Mouse (Mus musculus) MEL-GATA-1-ER (cell line): ENCODE measurements around the gene Chmp1a.
"Not testable (repeated sequence)": the region's sequence is repeated elsewhere in the genome, so short reads cannot be mapped to it uniquely, and the experiment has no call there.

ENCODE experiments used
- DNase-seq: peaks from one replicate; pipeline ENCODE4 v3.0.0-alpha.2; 2012; ENCODE audit warnings: low read depth; ENCODE audit errors: extremely low read depth

Gene Chmp1a

GRCm38 (mm10) chr8:123212321-123213117 lies at the start of gene Chmp1a, which contains the start of gene Spata33:
Gene Chmp1a (minus strand): TSS chr8:123212763.
Gene Spata33 (plus strand): TSS chr8:123212832.
- DNase-seq, result peak; percentile 55

GRCm38 (mm10) chr8:123257593-123257992 lies 45.0 kb upstream of the Chmp1a start:
- not testable (repeated sequence) for DNase-seq

- DNase-seq, result no peak
These were observed 44.6 kb upstream of the Chmp1a start for GRCm38 (mm10) chr8:123257114-123257513.

- peak; percentile 17 for DNase-seq
These were observed 42.6 kb upstream of the Chmp1a start for GRCm38 (mm10) chr8:123255170-123255569.

GRCm38 (mm10) chr8:123254099-123254885 lies 41.7 kb upstream of the Chmp1a start, which contains the start of the genes Zfp276 and Vps9d1:
Gene Zfp276 (plus strand): TSS chr8:123254195.
Gene Vps9d1 (minus strand): TSS chr8:123254348.
- DNase-seq, result peak; percentile 29

- DNase-seq, result peak; percentile 35
These were observed 41.0 kb upstream of the Chmp1a start for GRCm38 (mm10) chr8:123253451-123254098.

GRCm38 (mm10) chr8:123252925-123253324 lies 40.4 kb upstream of the Chmp1a start:
- DNase-seq, result peak; percentile 36

- DNase-seq, result no peak
These were observed 38.4 kb upstream of the Chmp1a start for GRCm38 (mm10) chr8:123250940-123251339.

GRCm38 (mm10) chr8:123248596-123248995 lies 36.0 kb upstream of the Chmp1a start:
- DNase-seq, result no peak

- no peak for DNase-seq
These were observed 35.2 kb upstream of the Chmp1a start for GRCm38 (mm10) chr8:123247748-123248147.

GRCm38 (mm10) chr8:123245543-123245942 lies 33.0 kb upstream of the Chmp1a start:
- DNase-seq, result no peak

- DNase-seq, result no peak
These were observed 31.8 kb upstream of the Chmp1a start for GRCm38 (mm10) chr8:123244382-123244781.

GRCm38 (mm10) chr8:123243053-123243452 lies 30.5 kb upstream of the Chmp1a start:
- no peak for DNase-seq

GRCm38 (mm10) chr8:123242107-123242923 lies 29.8 kb upstream of the Chmp1a start:
- DNase-seq, result no peak

GRCm38 (mm10) chr8:123239398-123239797 lies 26.8 kb upstream of the Chmp1a start:
- no peak for DNase-seq

- peak; percentile 50 for DNase-seq
These were observed 23.2 kb upstream of the Chmp1a start, which contains the start of gene Spata2l for GRCm38 (mm10) chr8:123235520-123236497. Gene Spata2l (minus strand): TSS chr8:123236233.

- no peak for DNase-seq
These were observed 22.5 kb upstream of the Chmp1a start for GRCm38 (mm10) chr8:123234918-123235519.

GRCm38 (mm10) chr8:123233760-123234159 lies 21.2 kb upstream of the Chmp1a start:
- no peak for DNase-seq

GRCm38 (mm10) chr8:123233300-123233699 lies 20.7 kb upstream of the Chmp1a start:
- DNase-seq, result no peak
